Mouse (Mus musculus) layer of hippocampus, adult 2 months (tissue): ENCODE results near the gene Gm9817. TPM values are rescaled to one million over a fixed set of nuclear protein-coding genes. Genes with fewer than 3 reads are reported as not detected.

ENCODE experiments used
- DNase-seq, 2 experiments: peaks; one replicate each; pipeline ENCODE4 v3.0.0; 2022; ENCODE audit warnings: low spot score in 2 of 2
- H3K27ac ChIP-seq: fragments of 200-600 bp; 2 replicates; pipeline ENCODE4 v1.8.1; 2022
- H3K4me3 ChIP-seq: fragments of 200-600 bp; 2 replicates; pipeline ENCODE4 v1.8.1; 2022; ENCODE audit warnings: mild to moderate bottlenecking
- CTCF ChIP-seq: fragments of 200-600 bp; conservative IDR thresholded peaks from 2 replicates; pipeline ENCODE4 v1.8.1; 2022; ENCODE audit warnings: antibody characterized with exemption, mild to moderate bottlenecking, moderate library complexity
- total RNA-seq, 2 experiments: library from RNA; stranded (reverse); gene quantifications; 2 replicates each; pipeline ENCODE4 v1.2.3; 2021

Gm9817 gene
- total RNA-seq, 2 experiments from 2014 or later, result not detected

GRCm38 (mm10) chr13:45106480-45106879 lies 28.0 kb downstream of the Gm9817 start:
- no peak overlapping the region for H3K27ac ChIP-seq
- TF ChIP-seq CTCF, result no peak
- H3K4me3 ChIP-seq, result no peak overlapping the region
- DNase-seq, result no peak

DNA sequence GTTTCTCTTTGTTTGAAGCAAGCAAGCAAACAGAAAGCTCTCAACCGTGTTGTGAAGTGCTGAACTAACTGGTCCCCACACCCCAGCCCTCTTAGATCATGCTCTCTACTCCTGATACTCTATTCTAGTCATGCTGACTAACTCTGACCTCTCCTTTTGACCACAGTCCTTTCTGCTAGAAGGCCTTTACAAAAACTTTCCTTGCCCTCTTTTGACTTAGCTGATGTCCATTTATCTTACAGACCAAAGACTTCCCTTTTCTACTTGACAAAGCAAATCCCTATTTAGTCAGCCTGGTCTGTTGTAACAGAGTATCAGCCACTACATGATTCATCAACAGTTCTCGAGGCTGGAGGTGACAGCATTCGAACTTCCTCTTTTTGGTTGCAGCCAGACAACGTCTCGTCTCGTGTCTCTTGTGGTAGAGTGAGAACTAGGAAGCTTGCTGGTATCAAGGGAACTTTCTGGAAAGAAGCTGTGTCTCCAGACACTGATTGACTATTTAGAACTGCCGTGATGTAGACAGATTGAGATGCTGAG lies 30.4 kb downstream of the Gm9817 start:
- Histone ChIP-seq H3K27ac (peak overlapping the region; percentile 59; the same call in 1 of the 2 replicates), H3K4me3 (no peak overlapping the region)
- DNase-seq, result peak in 1 of 2 experiments; percentile 40
- no peak for TF ChIP-seq CTCF

DNA sequence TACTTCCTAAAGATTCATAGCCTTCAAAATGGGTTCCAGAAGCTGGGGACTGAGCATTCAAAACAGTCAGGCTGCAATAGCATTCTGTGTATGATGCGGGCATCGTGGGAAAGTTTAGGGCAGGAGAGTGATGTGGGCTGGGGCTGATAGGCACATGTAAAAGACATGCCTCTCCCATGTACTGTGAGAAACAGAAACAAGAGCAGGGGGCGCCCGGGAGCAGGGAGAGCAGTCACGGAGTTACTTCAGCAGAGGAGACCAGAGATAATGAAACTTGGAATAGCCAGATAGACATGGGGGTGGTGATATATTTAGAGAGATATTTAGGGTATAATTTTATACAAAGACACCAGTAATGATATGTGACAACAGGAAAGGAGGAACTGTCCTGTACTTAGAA lies 39.9 kb downstream of the Gm9817 start:
- TF ChIP-seq CTCF, result no peak
- Histone ChIP-seq H3K27ac (no peak overlapping the region), H3K4me3 (no peak overlapping the region)
- no peak for DNase-seq

DNA sequence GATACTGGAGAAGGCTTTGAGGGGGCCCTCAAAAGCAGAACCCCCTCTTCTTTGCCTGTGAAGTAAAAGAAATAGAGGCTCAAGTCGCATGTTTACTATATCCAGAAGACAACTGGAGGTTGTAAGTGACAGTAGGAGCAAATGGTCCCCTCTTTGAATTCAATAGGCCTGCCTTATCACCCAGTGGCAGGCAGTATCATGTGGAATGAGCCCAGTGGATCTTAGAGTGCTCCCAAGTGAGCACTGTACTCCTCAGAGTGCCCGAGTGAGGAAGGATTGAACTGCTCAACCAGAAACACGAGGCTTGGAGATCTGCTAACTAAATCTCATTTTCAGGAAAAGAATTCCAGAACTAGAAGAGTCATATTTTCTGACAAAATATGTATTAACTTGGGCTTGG lies 40.3 kb downstream of the Gm9817 start:
- TF ChIP-seq CTCF, result no peak
- H3K4me3 ChIP-seq, result no peak overlapping the region
- DNase-seq, result no peak
- H3K27ac ChIP-seq, result no peak overlapping the region

Other genes starting within 250 kb of the Gm9817 start
- gene Dtnbp1, start 76.5 kb upstream of the Gm9817 start, total RNA-seq, result 10 to 100 TPM; 71.7 to 80.3 TPM